Mouse (Mus musculus): ENCODE results near the gene Scarb1.

DNA sequence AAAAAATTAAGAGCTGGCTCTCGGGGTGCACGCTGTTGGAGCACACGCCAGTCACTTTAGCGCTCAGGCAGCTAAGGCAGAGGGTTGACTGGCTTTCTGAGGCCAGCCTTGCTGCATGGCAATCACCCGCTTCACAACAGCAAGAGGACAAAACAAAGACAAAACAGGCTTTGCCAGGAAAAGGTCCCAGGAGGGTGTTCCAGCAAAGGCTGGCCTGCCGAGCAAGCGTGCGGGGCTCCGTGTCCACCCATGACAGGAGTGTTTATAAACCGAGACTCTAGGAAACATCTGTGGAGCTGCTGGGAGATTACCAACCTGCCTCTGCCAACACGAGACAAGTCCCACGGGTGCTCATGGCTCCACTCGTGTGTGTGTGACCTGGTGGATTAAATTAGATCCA is 34.1 kb downstream of the Scarb1 start:
- no peak for TF ChIP-seq CTCF (IDR thresholded peaks at IDR 0.05; ENCODE audit: insufficient read depth, low read depth, low read length)
- TF ChIP-seq POLR2A (IDR thresholded peaks at IDR 0.05; ENCODE audit: insufficient read depth, low read depth, low read length), result no peak

Measured in olfactory bulb, adult 2 months (tissue).